In the genomic region with DNA sequence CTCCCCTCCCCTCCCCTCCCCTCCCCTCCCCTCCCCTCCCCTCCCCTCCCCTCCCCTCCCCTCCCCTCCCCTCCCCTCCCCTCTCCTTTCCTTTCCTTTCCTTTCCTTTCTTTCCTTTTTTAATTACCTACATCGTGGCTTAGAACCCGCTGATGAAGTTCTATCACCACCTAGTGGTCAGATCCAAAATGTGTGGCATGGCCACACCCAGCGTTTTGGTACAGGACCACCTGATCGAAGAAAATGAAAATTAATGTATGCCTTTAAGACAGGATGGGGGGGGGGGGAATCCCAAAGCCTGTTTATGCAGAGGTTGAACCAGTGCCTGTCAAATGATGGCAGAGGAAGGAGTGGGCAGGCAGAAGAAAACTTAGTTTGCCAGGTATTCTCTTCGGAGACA, we compare ENCODE assay signal across 8 mouse cellular contexts.
DNase-seq lines count a peak whose midpoint lies in the region; ATAC-seq and TF ChIP-seq lines count a peak whose summit lies in the region.

No protein-coding gene starts in this region.

- H3K4me2 ChIP-seq in limb, embryonic 11.5 days (ENCODE audit: low read depth, severe bottlenecking), result no peak overlapping the region
- peak overlapping the region; percentile 36 for H3K4me2 ChIP-seq in midbrain, embryonic 16.5 days (ENCODE audit: low read length)

- no peaks in the 10 kb centered on the region; a peak in 2 of 4 replicates for H3K4me1 ChIP-seq in ES-E14 (ENCODE audit: control insufficient read depth in 2 of 2, insufficient read depth in 2 of 2, low read length in 2 of 2, poor library complexity in 1 of 2)
- H3K4me1 ChIP-seq in limb, embryonic 11.5 days (ENCODE audit: control insufficient read depth, insufficient read depth, low read length), result no peaks in the 10 kb centered on the region
- H3K4me1 ChIP-seq in midbrain, embryonic 16.5 days (ENCODE audit: control insufficient read depth, insufficient read depth, low read length), result peaks cover 6% of the 10 kb centered on the region

- peak; percentile 53 for TF ChIP-seq CTCF in gastrocnemius, adult 2 months (IDR thresholded peaks at IDR 0.05)

- no peak for DNase-seq in gastrocnemius, adult 2 months
- no peak for DNase-seq in gastrocnemius, adult 18-20 months (ENCODE audit: low spot score)
- peak; percentile 39 for DNase-seq in ES-E14 (ENCODE audit: low read depth, low spot score)
- DNase-seq in hindlimb bud, embryonic 11.5 days (ENCODE audit: extremely low spot score, low read depth, low spot score), result peak; percentile 54
- DNase-seq in limb, embryonic 11.5 days (ENCODE audit: low spot score), result peak; percentile 68
- DNase-seq in yolk sac, embryonic 10.5 days (ENCODE audit: low spot score), result peak; percentile 24

- H3K36me3 ChIP-seq in ES-E14 (ENCODE audit: control insufficient read depth, insufficient read depth, low read length, poor library complexity, severe bottlenecking), result no peaks in the 10 kb centered on the region
- H3K36me3 ChIP-seq in limb, embryonic 11.5 days (ENCODE audit: control insufficient read depth, insufficient read depth, low read length), result no peaks in the 10 kb centered on the region
- H3K36me3 ChIP-seq in midbrain, embryonic 16.5 days (ENCODE audit: control insufficient read depth, insufficient read depth, low read length), result no peaks in the 10 kb centered on the region

- H3K9me3 ChIP-seq in ES-E14 (ENCODE audit: control insufficient read depth, insufficient read depth, low read depth, low read length), result no peaks in the 10 kb centered on the region
- no peaks in the 10 kb centered on the region for H3K9me3 ChIP-seq in limb, embryonic 11.5 days (ENCODE audit: control insufficient read depth, low read length)
- H3K9me3 ChIP-seq in midbrain, embryonic 16.5 days (replicated peaks; ENCODE audit: control insufficient read depth, low read length, poor library complexity, severe bottlenecking), result no peaks in the 10 kb centered on the region

- H3K4me3 ChIP-seq in gastrocnemius, adult 2 months, result no peak overlapping the region
- no peak overlapping the region for H3K4me3 ChIP-seq in ES-E14 (ENCODE audit: insufficient read depth in 1 of 2, low read depth in 1 of 2, low read length in 2 of 2, poor library complexity in 1 of 2, severe bottlenecking in 1 of 2)
- no peak overlapping the region for H3K4me3 ChIP-seq in limb, embryonic 11.5 days (ENCODE audit: low read depth, low read length)
- no peak overlapping the region for H3K4me3 ChIP-seq in midbrain, embryonic 16.5 days (ENCODE audit: low read depth, low read length)

- intact Hi-C loops in gastrocnemius, adult 2 months (cut with DNase I), result no loop called here

- in situ Hi-C loops in ES-E14 (cut with MboI; ENCODE audit: low sequenced_read_pairs in 2 of 2, unreplicated experiment in 2 of 2), result loop anchor here (10.0 to 25.0 kb wide), 4 partner anchors 133 to 1407 kb away; a partner anchor contains a TSS

- no peaks in the 10 kb centered on the region for H3K27me3 ChIP-seq in limb, embryonic 11.5 days (ENCODE audit: control insufficient read depth, insufficient read depth, low read length)
- no peaks in the 10 kb centered on the region for H3K27me3 ChIP-seq in midbrain, embryonic 16.5 days (ENCODE audit: control insufficient read depth, insufficient read depth, low read depth, low read length)

- ATAC-seq in common myeloid progenitor, adult 5-6 weeks (replicated peaks; ENCODE audit: low read depth, poor library complexity, severe bottlenecking), result peak; percentile 66
- peak; percentile 6; the same call in 1 of the 2 replicates for ATAC-seq in limb, embryonic 11.5 days (ENCODE audit: insufficient number of reproducible peaks, low FRiP score, low TSS enrichment, low read depth)
- ATAC-seq in midbrain, embryonic 16.5 days, result no peak

- WGBS in limb, embryonic 11.5 days, result 38% methylated on average over 4 of the region's 5 CpGs
- 20% methylated on average over 5 of the region's 5 CpGs for WGBS in midbrain, embryonic 16.5 days

- no peak overlapping the region for H3K27ac ChIP-seq in gastrocnemius, adult 2 months
- H3K27ac ChIP-seq in ES-E14 (ENCODE audit: insufficient read depth, low read depth, low read length, poor library complexity, severe bottlenecking), result no peak overlapping the region
- H3K27ac ChIP-seq in limb, embryonic 11.5 days (replicated peaks; ENCODE audit: low read depth, low read length), result no peak overlapping the region
- H3K27ac ChIP-seq in midbrain, embryonic 16.5 days (ENCODE audit: low read length), result no peak overlapping the region

- H3K9ac ChIP-seq in ES-E14 (ENCODE audit: insufficient read depth, low read depth, low read length, poor library complexity, severe bottlenecking), result no peak overlapping the region
- H3K9ac ChIP-seq in limb, embryonic 11.5 days (ENCODE audit: low read length), result no peak overlapping the region
- no peak overlapping the region for H3K9ac ChIP-seq in midbrain, embryonic 16.5 days (ENCODE audit: low read depth, low read length)

TF ChIP-seq in ES-E14, 5 proteins besides CTCF, POLR2A, EP300 and RAD21:
- TF ChIP-seq ZC3H11A (IDR thresholded peaks at IDR 0.05; ENCODE audit: borderline replicate concordance, low read depth, low read length) (peak; percentile 47; the same call in 1 of the 2 replicates), ZNF384 (IDR thresholded peaks at IDR 0.05; ENCODE audit: low read depth, low read length) (no peak)

Comparison
In these comparisons a context has a peak if more than half of its experiments do, and no peak if none do; other contexts are left out.
1. DNase-seq: peak in ES-E14 (single experiment), hindlimb bud, embryonic 11.5 days (single experiment), limb, embryonic 11.5 days (single experiment) and yolk sac, embryonic 10.5 days (single experiment); none in gastrocnemius, adult 2 months (single experiment) and gastrocnemius, adult 18-20 months (single experiment).